Comparison of ENCODE assay signal across 17 mouse cellular contexts in the genomic region with DNA sequence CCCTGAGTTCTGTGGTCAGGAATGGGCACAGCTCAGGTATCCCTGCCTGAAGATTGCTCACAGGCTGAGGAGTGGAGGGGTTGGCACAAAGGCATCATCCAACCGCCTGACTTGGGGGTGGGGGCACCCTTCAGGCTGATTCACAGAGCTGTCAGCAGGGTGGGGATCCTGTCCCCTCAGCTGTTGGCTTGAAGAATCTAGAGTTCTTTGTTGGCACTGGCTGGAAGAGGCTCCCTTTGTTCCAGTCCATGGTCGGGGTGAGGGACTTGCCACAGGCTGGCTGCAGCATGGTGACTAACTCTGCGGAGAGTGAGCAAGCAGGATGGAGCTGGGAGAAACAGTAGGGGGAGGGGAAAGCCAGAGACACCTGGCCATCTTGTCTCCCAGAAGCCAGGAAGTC. TPM values are rescaled to one million over a fixed set of nuclear protein-coding genes. Genes with fewer than 3 reads are reported as not detected.
DNase-seq lines count a peak whose midpoint lies in the region; ATAC-seq and TF ChIP-seq lines count a peak whose summit lies in the region.
"Had no signal": no experiment of that assay in that cellular context is flagged by ENCODE, and none has a peak within 500 bp of the region (broad histone marks: within the 10 kb centered on the region; RNA-seq: fewer than 3 reads in every experiment).

No protein-coding gene starts in this region.

- 43% methylated on average over 3 of the region's 3 CpGs for WGBS in hindbrain, embryonic 10.5 days
- 18% methylated on average over 3 of the region's 3 CpGs for WGBS in hindbrain, embryonic 14.5 days
- WGBS in hindbrain, embryonic 13.5 days, result 37% methylated on average over 3 of the region's 3 CpGs

- no peak overlapping the region for H3K4me3 ChIP-seq in hindbrain, embryonic 10.5 days
- H3K4me3 ChIP-seq in hindbrain, embryonic 14.5 days (replicated peaks; ENCODE audit: low read length), result no peak overlapping the region
- no peak overlapping the region for H3K4me3 ChIP-seq in hindbrain, embryonic 13.5 days
- H3K4me3 ChIP-seq: liver, embryonic 13.5 days had no signal

- no peak for ATAC-seq in hindbrain, embryonic 14.5 days (ENCODE audit: low FRiP score)
- ATAC-seq in hindbrain, embryonic 13.5 days (ENCODE audit: low FRiP score), result peak; percentile 43; the same call in 1 of the 2 replicates
- no peak for ATAC-seq in megakaryocyte progenitor cell, adult 5-6 weeks (replicated peaks; ENCODE audit: poor library complexity)
- ATAC-seq: CD4-positive, CD25-positive, alpha-beta regulatory T cell, adult 4 months; lung, postnatal 0 days had no signal

- TF ChIP-seq CTCF in brain, embryonic 14.5 days (IDR thresholded peaks at IDR 0.05; ENCODE audit: borderline replicate concordance, extremely low read depth, insufficient read depth, insufficient read length), result no peak

- no peak for DNase-seq in hindbrain, embryonic 10.5 days (ENCODE audit: low spot score)
- no peak for DNase-seq in hindbrain, embryonic 14.5 days (ENCODE audit: low spot score)
- DNase-seq in 3T3-L1 (ENCODE audit: low read depth, low spot score), result peak; percentile 76
- DNase-seq in brain, embryonic 14.5 days (ENCODE audit: low read depth), result peak; percentile 45
- DNase-seq in left cerebral cortex, adult 9 months (ENCODE audit: low spot score in 2 of 2), result no peak
- no peak for DNase-seq in kidney, postnatal 25 days
- DNase-seq: cerebellum, adult 9-10 months; embryo, embryonic 11 days; liver, embryonic 13.5 days; thymus, adult 18-20 months had no signal

- peak overlapping the region; percentile 78 for H3K27ac ChIP-seq in hindbrain, embryonic 10.5 days
- H3K27ac ChIP-seq in hindbrain, embryonic 14.5 days, result no peak overlapping the region
- H3K27ac ChIP-seq in hindbrain, embryonic 13.5 days, result no peak overlapping the region
- H3K27ac ChIP-seq: liver, embryonic 13.5 days had no signal

- H3K27me3 ChIP-seq in hindbrain, embryonic 10.5 days (ENCODE audit: insufficient read depth, poor library complexity, severe bottlenecking), result no peaks in the 10 kb centered on the region
- H3K27me3 ChIP-seq in hindbrain, embryonic 14.5 days (ENCODE audit: control insufficient read depth, insufficient read depth, low read length), result no peaks in the 10 kb centered on the region
- H3K27me3 ChIP-seq in hindbrain, embryonic 13.5 days, result no peaks in the 10 kb centered on the region
- H3K27me3 ChIP-seq: liver, embryonic 13.5 days had no signal

- no peaks in the 10 kb centered on the region for H3K9me3 ChIP-seq in hindbrain, embryonic 10.5 days
- no peaks in the 10 kb centered on the region for H3K9me3 ChIP-seq in hindbrain, embryonic 14.5 days (ENCODE audit: control insufficient read depth, low read length)
- no peaks in the 10 kb centered on the region for H3K9me3 ChIP-seq in hindbrain, embryonic 13.5 days
- H3K9me3 ChIP-seq: liver, embryonic 13.5 days had no signal

- H3K4me2 ChIP-seq in hindbrain, embryonic 14.5 days (replicated peaks), result no peak overlapping the region
- H3K4me2 ChIP-seq in hindbrain, embryonic 13.5 days, result no peak overlapping the region
- H3K4me2 ChIP-seq: liver, embryonic 13.5 days had no signal

- H3K36me3 ChIP-seq in hindbrain, embryonic 10.5 days, result no peaks in the 10 kb centered on the region
- H3K36me3 ChIP-seq in hindbrain, embryonic 14.5 days (replicated peaks; ENCODE audit: control insufficient read depth, insufficient read depth), result no peaks in the 10 kb centered on the region
- no peaks in the 10 kb centered on the region for H3K36me3 ChIP-seq in hindbrain, embryonic 13.5 days
- H3K36me3 ChIP-seq: liver, embryonic 13.5 days had no signal

- TF ChIP-seq POLR2A in brain, embryonic 14.5 days (IDR thresholded peaks at IDR 0.05; ENCODE audit: borderline replicate concordance, extremely low read depth, insufficient read depth, insufficient read length, poor library complexity, severe bottlenecking), result no peak

- peaks cover 24% of the 10 kb centered on the region for H3K4me1 ChIP-seq in hindbrain, embryonic 10.5 days (replicated peaks)
- H3K4me1 ChIP-seq in hindbrain, embryonic 14.5 days (replicated peaks; ENCODE audit: control insufficient read depth, insufficient read depth, low read length), result peaks cover 15% of the 10 kb centered on the region
- H3K4me1 ChIP-seq in hindbrain, embryonic 13.5 days (replicated peaks), result peaks cover 23% of the 10 kb centered on the region
- H3K4me1 ChIP-seq: liver, embryonic 13.5 days had no signal

- no peak overlapping the region for H3K9ac ChIP-seq in hindbrain, embryonic 14.5 days
- no peak overlapping the region for H3K9ac ChIP-seq in hindbrain, embryonic 13.5 days
- H3K9ac ChIP-seq: liver, embryonic 13.5 days had no signal

RNA-seq across cellular contexts. Expression of a gene that starts 11.1 kb away (rescaled TPM):
- polyA plus RNA-seq in hindbrain, embryonic 10.5 days (2016; fragmentation: Nextera tagmentation; extraction: Ambion mirVana), result 0.25 and 1.4 TPM in 2 replicates
- polyA plus RNA-seq in hindbrain, embryonic 14.5 days (2014; fragmentation: Nextera tagmentation; extraction: Ambion mirVana), result 0.86 and 1.8 TPM in 2 replicates
- polyA plus RNA-seq in brain, embryonic 14.5 days (2012; rRNA removed), result 0.39 and 0.52 TPM in 2 replicates
- 0.78 and 1.6 TPM in 2 replicates for polyA plus RNA-seq in hindbrain, embryonic 13.5 days (2015; fragmentation: Nextera tagmentation; extraction: Ambion mirVana)
- total RNA-seq in megakaryocyte progenitor cell, adult 5-6 weeks (2015), result not detected in 2 replicates
- not detected in 2 replicates for total RNA-seq in megakaryocyte progenitor cell, adult 5-6 weeks (2017)
- total RNA-seq: granulocyte monocyte progenitor cell, adult 5-6 weeks; neutrophil, adult 5-6 weeks had no signal
- polyA plus RNA-seq: CD4-positive, CD25-positive, alpha-beta regulatory T cell, adult 4 months; heart, embryonic 14.5 days; liver, embryonic 13.5 days had no signal

RNA-seq across cellular contexts. Expression of a gene that starts 39.5 kb away (rescaled TPM):
- 19.2 and 22.3 TPM in 2 replicates for polyA plus RNA-seq in hindbrain, embryonic 10.5 days (2016; fragmentation: Nextera tagmentation; extraction: Ambion mirVana)
- 10.3 and 11.1 TPM in 2 replicates for polyA plus RNA-seq in hindbrain, embryonic 14.5 days (2014; fragmentation: Nextera tagmentation; extraction: Ambion mirVana)
- 37.6 and 76.2 TPM in 2 replicates for polyA plus RNA-seq in brain, embryonic 14.5 days (2012; rRNA removed)
- 13.1 and 13.9 TPM in 2 replicates for polyA plus RNA-seq in hindbrain, embryonic 13.5 days (2015; fragmentation: Nextera tagmentation; extraction: Ambion mirVana)
- total RNA-seq in megakaryocyte progenitor cell, adult 5-6 weeks (2015), result not detected in 2 replicates
- total RNA-seq in megakaryocyte progenitor cell, adult 5-6 weeks (2017), result not detected in 2 replicates
- total RNA-seq: granulocyte monocyte progenitor cell, adult 5-6 weeks; neutrophil, adult 5-6 weeks had no signal
- polyA plus RNA-seq: CD4-positive, CD25-positive, alpha-beta regulatory T cell, adult 4 months had no signal

Comparison
In these comparisons a context has a peak if more than half of its experiments do, and no peak if none do; other contexts are left out.
1. DNase-seq: peak in 3T3-L1 (single experiment) and brain, embryonic 14.5 days (single experiment); none in hindbrain, embryonic 10.5 days (single experiment), hindbrain, embryonic 14.5 days (single experiment), left cerebral cortex, adult 9 months (0 of 2) and kidney, postnatal 25 days (0 of 2).